Mouse (Mus musculus): Measurements from ENCODE around the gene Atxn1.

Gene Atxn1

GRCm38 (mm10) chr13:45931891-45932290, 32.9 kb downstream of the Atxn1 start:
- DNase-seq (ENCODE audit: low spot score in 2 of 2), result peak in 1 of 2 experiments; percentile 19

- no peak for DNase-seq (ENCODE audit: low spot score in 2 of 2)
Observed at GRCm38 (mm10) chr13:45931215-45931614, 33.6 kb downstream of the Atxn1 start.

DNA sequence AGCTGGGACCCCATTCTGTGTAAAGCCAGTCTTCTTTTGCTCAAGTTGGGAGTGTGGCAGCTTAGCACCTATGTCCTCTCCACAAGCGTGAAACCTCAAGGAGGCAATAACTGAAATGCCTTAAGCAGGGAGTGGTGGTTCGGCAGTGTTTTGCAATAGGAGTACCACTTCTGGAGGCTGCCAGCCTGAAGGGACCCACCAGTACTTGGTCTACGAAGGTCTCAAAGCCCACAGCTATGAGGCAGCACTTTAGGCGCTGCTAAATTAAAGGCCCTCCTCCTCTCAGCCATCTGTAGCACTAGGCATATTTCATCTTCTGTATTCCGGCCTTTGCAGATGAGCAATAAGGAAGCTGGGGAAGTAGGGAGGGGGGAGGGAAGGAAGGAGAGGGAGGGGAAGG, 35.1 kb downstream of the Atxn1 start:
- no peak for DNase-seq (ENCODE audit: low spot score in 2 of 2)

DNA sequence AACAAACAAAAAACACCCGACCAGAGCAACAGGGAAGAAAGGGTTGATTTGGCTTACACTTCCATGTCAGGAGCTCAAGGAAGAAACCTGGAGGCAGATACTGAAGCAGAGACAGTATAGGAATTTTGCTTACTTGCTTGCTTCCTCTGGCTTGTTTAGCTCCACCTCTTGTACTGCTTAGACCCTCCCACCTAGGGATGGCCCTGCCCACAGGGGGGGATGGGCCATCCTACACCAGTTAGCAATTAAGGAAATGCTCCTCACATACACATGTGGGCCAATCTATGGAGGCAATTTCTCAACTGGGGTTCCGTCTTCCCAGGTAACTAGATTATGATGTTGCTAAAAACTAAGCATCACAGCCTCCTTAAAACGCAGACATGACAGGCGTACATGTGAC, 39.5 kb downstream of the Atxn1 start:
- no peak for DNase-seq (ENCODE audit: low spot score in 2 of 2)

GRCm38 (mm10) chr13:45924555-45924954, 40.3 kb downstream of the Atxn1 start:
- no peak for DNase-seq (ENCODE audit: low spot score in 2 of 2)

DNA sequence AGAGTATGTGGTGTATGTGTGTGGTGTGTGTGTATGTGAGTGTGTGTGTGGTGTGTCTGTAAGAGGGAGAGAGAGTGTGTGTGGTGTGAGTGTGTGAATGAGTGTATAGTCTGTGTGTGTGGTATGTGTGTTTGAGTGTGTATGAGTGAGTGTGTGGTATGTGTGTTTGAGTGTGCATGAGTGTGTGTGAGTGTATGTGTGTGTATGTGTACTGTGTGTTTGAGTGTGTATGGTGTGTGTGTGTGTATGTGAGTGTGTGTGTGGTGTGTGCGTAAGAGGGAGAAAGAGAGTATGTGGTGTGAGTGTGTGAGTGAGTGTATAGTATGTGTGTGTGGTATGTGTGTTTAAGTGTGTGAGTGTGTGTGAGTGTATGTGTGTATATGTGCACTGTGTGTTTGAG, 41.7 kb downstream of the Atxn1 start:
- no peak for DNase-seq (ENCODE audit: low spot score in 2 of 2)

DNA sequence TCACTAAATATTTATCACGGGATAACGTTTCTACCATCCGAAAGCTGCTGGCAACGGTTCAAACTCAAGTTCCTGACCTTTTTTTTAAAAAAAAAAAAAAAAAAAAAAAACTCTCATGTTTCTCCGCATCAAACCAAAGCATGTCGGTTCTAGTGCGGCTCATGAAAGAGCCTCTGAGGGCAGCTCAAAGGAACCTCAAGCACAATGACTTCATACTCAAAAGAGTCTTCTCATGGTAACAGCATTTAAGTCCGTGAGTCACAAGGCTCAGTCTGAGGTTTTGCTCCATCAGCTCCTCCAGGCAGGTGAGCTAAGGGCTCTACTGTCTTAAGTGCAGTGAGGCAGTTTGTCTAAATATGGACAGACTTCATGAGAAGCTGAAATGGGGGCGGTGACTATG, 42.3 kb downstream of the Atxn1 start:
- DNase-seq (ENCODE audit: low spot score in 2 of 2), result no peak

DNA sequence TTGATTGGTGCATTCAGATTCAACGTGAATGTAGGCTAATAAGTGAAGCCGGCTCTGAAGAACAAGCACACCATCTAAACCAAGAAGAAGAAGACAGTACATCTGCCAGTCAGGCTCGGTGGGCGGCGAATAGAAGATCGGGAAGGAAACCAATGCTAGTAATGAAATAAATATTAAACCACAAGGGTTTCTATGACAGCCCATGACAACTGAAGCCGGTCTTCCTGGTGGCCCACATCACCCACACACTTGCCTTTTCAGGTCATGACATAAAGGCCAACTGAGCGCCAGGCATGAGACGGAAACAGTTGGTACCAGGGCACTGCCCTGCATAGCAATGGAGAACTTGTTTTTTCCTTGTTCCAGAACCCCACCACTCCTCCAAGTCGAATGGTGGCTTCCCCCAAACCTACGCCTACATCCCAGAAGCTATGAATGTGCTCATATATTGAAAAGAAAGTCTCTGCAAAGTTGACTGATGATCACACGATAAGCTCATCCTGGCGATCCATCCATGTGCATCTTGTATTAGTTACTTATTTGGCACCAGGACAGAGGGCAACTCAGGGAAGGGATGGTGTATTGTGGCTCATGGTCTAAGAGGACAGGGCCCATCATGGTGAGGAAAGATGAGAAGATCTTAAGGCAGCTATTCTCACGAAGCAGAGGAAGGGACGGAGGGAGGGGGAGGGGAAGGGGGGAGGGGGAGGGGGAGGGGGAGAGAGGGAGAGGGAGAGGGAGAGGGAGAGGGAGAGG, 45.7 kb downstream of the Atxn1 start:
- no peak for DNase-seq (ENCODE audit: low spot score in 2 of 2)

GRCm38 (mm10) chr13:45918006-45918380, 46.8 kb downstream of the Atxn1 start:
- DNase-seq (ENCODE audit: low spot score in 2 of 2), result no peak

- DNase-seq (ENCODE audit: low spot score in 2 of 2), result no peak
Observed at GRCm38 (mm10) chr13:45917058-45918005, 47.5 kb downstream of the Atxn1 start.

GRCm38 (mm10) chr13:45915921-45916320, 48.9 kb downstream of the Atxn1 start:
- DNase-seq (ENCODE audit: low spot score in 2 of 2), result no peak

DNA sequence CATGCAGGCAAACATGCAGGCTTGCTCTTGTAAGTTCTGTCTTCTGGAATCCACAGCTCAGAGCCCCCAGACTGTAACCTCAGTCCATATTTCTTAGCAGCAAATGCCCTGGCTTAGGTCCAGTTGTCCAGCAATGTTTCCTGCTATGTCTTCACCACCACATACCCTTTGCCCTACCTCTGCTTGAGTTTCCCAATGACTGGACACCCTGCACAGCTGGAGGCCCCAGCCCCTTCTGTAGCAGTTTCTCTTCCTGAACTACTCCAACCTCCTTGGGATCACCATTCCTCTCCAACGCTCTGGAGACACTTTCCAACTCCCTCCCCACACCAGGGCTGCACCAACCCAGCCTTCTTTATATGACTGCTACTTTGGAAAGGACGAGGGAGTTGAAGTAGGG, 49.8 kb downstream of the Atxn1 start:
- DNase-seq (ENCODE audit: low spot score in 2 of 2), result no peak

- no peak for DNase-seq (ENCODE audit: low spot score in 2 of 2)
Observed at GRCm38 (mm10) chr13:45914117-45914516, 50.7 kb downstream of the Atxn1 start.

DNA sequence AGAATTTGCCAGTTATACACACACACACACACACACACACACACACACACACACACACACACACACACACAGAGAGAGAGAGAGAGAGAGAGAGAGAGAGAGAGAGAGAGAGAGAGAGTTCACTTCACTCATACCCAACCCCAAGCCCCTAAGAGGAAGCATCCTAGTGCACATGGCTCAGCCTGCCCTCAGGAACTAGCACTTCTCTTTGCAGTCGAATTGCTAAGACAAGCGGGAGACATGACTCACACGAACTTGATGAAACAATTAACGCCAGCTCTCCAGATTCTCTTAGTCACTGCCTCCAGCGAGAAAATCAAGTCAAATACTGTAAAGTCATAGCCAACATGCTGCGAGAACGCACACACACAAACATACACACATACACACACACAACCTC, 53.0 kb downstream of the Atxn1 start:
- no peak for DNase-seq (ENCODE audit: low spot score in 2 of 2)

DNA sequence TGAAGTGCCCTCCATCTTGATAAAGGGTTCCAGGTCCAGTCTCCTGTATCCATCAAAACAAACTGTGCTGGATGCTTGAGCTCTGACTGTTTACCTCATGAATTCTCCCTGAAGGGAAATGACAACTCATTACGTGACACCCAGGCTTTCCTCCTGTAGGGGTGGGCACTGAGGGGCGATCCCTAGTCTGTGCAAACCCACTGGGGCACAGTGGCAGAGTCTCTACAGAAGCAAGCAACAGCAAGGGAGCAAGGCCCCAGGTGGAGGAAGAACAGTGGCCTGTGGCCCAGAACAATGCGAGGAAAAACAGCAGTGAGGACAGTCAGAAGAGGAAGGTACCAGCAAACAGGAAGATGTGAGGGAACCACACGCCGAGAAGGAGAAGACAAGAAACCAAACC, 53.7 kb downstream of the Atxn1 start:
- DNase-seq (ENCODE audit: low spot score in 2 of 2), result no peak

GRCm38 (mm10) chr13:45910348-45910747, 54.5 kb downstream of the Atxn1 start:
- no peak for DNase-seq (ENCODE audit: low spot score in 2 of 2)

- DNase-seq (ENCODE audit: low spot score in 2 of 2), result no peak
Observed at GRCm38 (mm10) chr13:45907181-45907691, 57.6 kb downstream of the Atxn1 start.

DNA sequence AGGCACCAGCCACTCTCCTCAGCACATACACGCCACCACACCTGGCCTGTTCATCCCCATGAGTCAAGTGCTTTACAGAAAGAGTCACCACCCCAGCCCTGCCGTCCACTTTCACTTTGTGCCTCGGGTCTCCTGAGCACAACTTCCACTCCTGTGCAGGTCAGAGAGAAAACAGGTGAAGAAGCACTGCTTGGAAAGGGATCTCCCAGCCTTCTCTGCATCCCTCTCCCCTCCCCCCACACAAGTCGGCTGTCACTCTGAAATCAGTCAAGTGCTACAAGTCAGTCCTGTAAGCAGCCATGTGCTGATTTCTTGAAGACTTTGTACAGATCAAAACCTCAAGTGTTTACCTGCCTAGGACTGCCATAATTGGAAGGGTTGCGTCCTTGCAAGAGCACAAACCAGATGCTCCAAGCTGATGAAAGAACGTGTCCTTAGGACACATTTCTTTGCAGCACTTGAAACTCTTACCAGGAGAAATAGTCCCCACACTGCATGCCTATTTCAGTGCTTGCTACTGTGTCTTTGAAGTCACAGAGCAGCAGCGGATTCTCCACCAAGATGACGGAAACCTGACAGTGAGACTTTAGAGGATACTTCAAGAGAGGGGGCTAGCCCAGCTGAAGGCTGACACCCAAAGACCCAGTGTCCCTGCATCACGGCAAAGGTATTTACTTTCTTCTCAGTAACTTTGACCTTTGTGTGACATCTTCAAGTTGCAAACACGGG, 58.2 kb downstream of the Atxn1 start:
- DNase-seq (ENCODE audit: low spot score in 2 of 2), result peak in 1 of 2 experiments; percentile 7

GRCm38 (mm10) chr13:45904955-45905354, 59.9 kb downstream of the Atxn1 start:
- DNase-seq (ENCODE audit: low spot score in 2 of 2), result no peak

DNA sequence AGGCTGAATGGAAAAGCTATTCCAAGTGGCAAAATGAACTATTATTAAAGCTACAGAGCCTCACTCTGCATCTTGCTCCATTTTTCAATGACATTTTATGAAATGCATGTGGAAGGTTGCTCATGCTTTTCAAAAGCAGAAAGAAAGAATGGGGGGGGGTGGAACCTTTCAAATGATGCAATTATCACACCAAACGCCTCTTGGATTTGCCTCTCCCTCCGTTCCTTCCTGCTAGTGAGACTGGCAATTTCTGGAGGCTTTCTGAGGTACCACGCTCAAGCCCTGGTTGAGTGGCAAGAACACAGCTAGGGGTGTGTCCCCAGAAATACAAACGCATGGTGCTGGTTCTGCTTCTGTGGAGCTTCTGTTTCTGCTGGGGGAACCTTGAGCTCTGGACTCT, 60.4 kb downstream of the Atxn1 start:
- DNase-seq (ENCODE audit: low spot score in 2 of 2), result no peak

GRCm38 (mm10) chr13:45903519-45904274, 61.1 kb downstream of the Atxn1 start:
- DNase-seq (ENCODE audit: low spot score in 2 of 2), result no peak
